Mouse (Mus musculus) small intestine, adult 2 months (tissue): ENCODE measurements around the gene Rfx4. TPM values are rescaled to one million over a fixed set of nuclear protein-coding genes. Genes with fewer than 3 reads are reported as not detected.

ENCODE experiments used
- H3K27ac ChIP-seq: fragments of 200-500 bp; 2 replicates; pipeline ENCODE4 v1.5.1; 2012; ENCODE audit warnings: low read depth, low read length, control low read depth, inconsistent platforms; ENCODE audit not compliant: insufficient read depth
- H3K27me3 ChIP-seq: fragments of 200-500 bp; 2 replicates; pipeline ENCODE4 v1.6.1; 2012; ENCODE audit warnings: mild to moderate bottlenecking, moderate library complexity, low read length, inconsistent platforms; ENCODE audit not compliant: control insufficient read depth, insufficient read depth
- H3K36me3 ChIP-seq: fragments of 200-500 bp; 2 replicates; pipeline ENCODE4 v1.6.1; 2012; ENCODE audit warnings: mild to moderate bottlenecking, low read length, control low read depth, inconsistent platforms; ENCODE audit not compliant: control insufficient read depth, insufficient read depth
- H3K4me1 ChIP-seq: fragments of 200-500 bp; 2 replicates; pipeline ENCODE4 v1.6.1; 2012; ENCODE audit warnings: low read length, inconsistent platforms, mixed read lengths; ENCODE audit not compliant: control insufficient read depth, insufficient read depth, insufficient read length
- H3K4me3 ChIP-seq: fragments of 200-500 bp; 2 replicates; pipeline ENCODE4 v1.5.1; 2012; ENCODE audit warnings: low read depth, mild to moderate bottlenecking, control low read depth, inconsistent platforms, low read length, moderate library complexity
- CTCF ChIP-seq: fragments of 200-500 bp; IDR thresholded peaks from 2 replicates; pipeline ENCODE4 v1.5.1; 2012; ENCODE audit warnings: low read depth, mild to moderate bottlenecking, control low read depth, inconsistent platforms, low read length, moderate library complexity, mixed read lengths; ENCODE audit not compliant: insufficient replicate concordance, insufficient read length; ENCODE audit errors: extremely low read depth
- POLR2A ChIP-seq: fragments of 200-500 bp; IDR thresholded peaks from 2 replicates; pipeline ENCODE4 v1.6.1; 2012; ENCODE audit warnings: low read depth, mild to moderate bottlenecking, control low read depth, inconsistent platforms, low read length, moderate library complexity
- WGBS: fragments of 180-500 bp; shearing (Covaris S2); methylation state at CpG from one replicate; pipeline ENCODE4 v1.1.7; 2018; 5-methylcytosine and 5-hydroxymethylcytosine counted together
- polyA plus RNA-seq: library from polyadenylated mRNA; depleted of rRNA; stranded (reverse); fragments of >200 nt; gene quantifications from 2 replicates; pipeline ENCODE4 v1.2.3, GENCODE M21; 2012

The Rfx4 gene
- polyA plus RNA-seq, 1 experiment, result not detected

DNA sequence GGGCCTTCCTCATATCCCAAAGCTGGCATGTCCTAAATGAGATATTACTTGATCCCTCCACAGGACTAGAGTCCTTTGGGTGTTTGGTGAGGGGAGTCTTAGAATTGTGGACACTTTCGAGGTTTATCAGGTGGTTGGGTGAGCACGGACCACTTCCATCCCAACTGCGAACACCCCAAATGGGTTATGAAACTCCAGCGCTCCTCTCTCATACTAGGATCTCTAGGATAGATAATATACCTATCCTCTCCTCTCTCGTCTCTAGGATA, 2.3 kb downstream of the Rfx4 start:
- H3K27me3 ChIP-seq, result peaks cover 74% of the 10 kb centered on the region
- WGBS, result 24% methylated on average over 5 of the region's 5 CpGs

DNA sequence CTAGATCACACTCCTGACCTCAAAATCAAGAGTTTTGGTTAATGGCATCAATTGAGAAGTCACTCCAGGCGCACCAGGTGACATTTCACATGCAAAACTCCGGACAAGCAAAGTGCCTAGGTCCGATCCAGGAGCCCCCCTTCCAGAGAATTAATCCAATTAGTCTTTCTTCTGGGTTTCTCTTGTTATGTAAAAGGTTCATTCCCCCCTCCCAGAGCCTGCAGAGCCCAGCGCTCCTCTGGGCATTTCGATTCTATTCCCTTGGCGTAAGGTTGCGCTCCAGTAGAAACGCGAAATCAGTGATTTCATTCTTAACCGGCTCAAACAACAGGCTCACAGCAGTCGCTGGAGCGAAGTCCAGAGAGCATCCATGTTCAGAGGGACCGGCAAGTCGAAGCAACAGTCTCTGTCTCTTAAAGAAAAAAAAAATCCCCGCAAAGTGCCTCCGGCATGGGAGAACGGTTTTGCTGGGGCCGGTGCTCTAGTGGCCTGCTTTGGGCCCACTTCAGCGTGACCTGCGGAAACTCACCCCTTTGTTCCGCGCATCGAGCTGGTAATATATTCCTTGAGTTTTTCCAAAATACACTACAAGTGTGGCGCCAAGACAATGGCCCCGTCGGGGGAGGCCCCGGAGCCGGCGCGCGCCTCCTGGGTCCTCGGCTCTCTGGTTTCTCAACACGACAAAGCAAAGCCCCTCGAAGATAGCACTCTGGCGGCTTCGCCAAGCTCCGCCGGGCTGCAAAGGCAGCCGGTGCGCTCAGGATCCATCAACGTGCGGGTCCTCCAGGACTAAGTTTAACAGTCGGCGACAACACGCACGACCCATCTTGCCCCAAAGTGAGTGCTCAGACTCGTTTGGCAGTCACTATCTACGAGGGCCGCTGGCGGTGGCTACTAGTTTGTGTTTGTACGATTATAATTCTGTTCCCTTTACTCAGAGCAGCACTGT, 2.9 kb downstream of the Rfx4 start:
- Histone ChIP-seq H3K36me3 (no peaks in the 10 kb centered on the region), H3K27me3 (peaks cover 73% of the 10 kb centered on the region), H3K4me1 (peaks cover 14% of the 10 kb centered on the region), H3K27ac (no peak overlapping the region), H3K4me3 (peak overlapping the region; percentile 34)
- TF ChIP-seq POLR2A, result no peak
- TF ChIP-seq CTCF, result no peak
- 5% methylated on average over 51 of the region's 51 CpGs for WGBS

More for the DNA sequence above, 2.3 kb downstream of the Rfx4 start:
- H3K27ac ChIP-seq, result no peak overlapping the region
- no peak overlapping the region for H3K4me3 ChIP-seq
- TF ChIP-seq CTCF, result no peak
- TF ChIP-seq POLR2A, result no peak
- no peaks in the 10 kb centered on the region for H3K36me3 ChIP-seq
- peaks cover 14% of the 10 kb centered on the region for H3K4me1 ChIP-seq

DNA sequence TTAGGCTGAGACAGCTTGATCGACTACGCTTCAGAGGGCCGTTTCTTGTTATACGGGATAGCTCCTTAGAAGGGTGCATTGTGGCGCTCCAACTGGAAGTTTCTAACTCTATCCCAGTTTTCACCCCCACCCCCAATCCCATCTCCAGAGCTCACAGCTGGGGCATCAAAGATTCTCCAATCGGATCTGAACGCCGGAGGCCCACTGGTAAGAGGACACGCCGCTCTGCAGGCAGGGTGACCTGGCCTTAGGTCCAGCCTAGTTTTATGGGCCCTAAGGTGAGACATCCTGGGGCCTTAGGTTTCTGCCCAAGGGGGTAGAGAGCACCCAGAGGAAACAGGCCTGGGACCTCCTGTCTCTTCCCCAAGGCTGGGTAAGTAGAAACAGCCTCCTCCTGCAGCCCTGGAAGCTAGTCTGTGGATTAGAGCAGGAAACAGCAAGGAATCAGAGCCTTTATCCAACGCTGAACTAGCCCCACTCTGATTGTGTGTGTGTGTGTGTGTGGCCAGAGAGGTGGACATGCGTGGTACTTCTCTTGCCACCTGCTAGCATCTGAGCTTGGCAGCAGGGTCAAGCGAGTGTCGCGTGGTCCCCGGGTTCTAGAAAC, 3.8 kb downstream of the Rfx4 start:
- TF ChIP-seq CTCF (no peak), POLR2A (no peak)
- Histone ChIP-seq H3K27ac (no peak overlapping the region), H3K4me3 (no peak overlapping the region), H3K36me3 (no peaks in the 10 kb centered on the region), H3K4me1 (peaks cover 13% of the 10 kb centered on the region), H3K27me3 (peaks cover 65% of the 10 kb centered on the region)
- 16% methylated on average over 16 of the region's 16 CpGs for WGBS

DNA sequence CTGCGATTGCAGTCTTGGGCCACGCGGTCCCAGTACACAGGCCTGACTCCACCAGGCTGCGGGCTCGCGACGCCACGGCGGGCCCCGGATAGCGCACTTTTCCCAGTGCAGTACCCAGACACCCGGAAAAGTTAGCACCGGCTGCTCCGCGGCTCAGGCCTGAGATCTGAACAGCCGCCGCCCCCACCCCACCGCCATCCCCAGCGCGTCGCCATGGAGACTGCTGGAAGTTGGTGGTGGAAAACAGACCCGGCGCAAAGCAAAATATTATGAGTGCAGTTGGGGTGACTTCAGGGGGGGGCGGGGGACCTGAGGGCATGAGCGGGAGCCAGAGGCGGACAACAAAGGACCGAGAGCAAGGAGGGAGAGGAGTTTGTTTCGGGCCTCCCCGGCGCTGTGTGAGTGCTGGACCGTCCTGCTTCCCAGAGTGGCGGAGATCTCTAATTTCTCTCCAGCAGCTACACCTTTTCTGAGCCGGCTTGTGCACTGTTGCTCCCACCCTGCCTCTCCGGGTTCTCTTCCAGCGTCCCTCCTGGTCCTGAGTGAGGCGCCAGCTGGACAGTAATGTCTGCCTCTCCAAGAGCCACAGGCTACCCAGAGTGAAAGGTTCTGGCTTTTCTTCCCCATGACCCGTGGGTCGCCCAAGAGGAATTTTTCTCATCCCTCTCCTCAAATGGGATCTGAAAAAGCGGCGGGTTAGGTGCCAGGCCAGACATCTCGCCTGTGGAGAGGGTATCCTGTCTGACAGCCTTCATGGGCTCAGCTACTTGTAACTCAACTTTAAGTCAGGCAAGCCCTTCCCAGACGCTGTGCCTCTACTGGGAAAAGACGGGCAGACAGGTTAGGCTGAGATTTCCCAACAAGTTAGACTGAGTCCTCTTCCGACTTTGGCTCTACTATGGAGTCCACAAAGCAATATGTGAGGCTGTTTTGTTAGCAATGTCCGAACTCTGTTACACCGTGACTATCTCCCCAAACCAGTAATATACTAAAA, 4.6 kb downstream of the Rfx4 start:
- TF ChIP-seq CTCF, result no peak
- no peak for TF ChIP-seq POLR2A
- Histone ChIP-seq H3K4me1 (peaks cover 11% of the 10 kb centered on the region), H3K36me3 (no peaks in the 10 kb centered on the region), H3K27me3 (peaks cover 57% of the 10 kb centered on the region), H3K4me3 (no peak overlapping the region), H3K27ac (no peak overlapping the region)
- 11% methylated on average over 46 of the region's 46 CpGs for WGBS

DNA sequence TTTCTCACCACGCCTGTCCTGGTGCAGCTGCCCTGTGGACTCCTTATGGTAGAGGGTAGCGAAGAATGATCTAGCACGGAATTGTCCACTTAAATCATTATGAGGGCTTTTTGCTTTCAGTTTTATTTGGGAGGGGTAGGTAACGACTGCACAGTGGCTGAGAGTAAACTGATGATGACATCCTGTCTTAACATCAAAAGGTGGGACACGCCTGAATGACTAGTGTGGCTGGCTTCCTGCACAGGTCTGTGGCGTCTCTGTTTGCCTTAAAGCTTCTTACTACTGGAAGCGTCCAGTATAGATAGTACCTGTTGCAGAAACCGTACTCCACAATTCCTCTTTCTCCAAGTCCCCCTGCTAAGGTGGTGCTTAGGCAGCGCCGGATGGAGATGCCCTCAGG, 12.9 kb downstream of the Rfx4 start:
- WGBS, result 60% methylated on average over 10 of the region's 10 CpGs
- H3K4me1 ChIP-seq, result no peaks in the 10 kb centered on the region
- TF ChIP-seq CTCF (no peak), POLR2A (no peak)
- no peaks in the 10 kb centered on the region for H3K27me3 ChIP-seq
- H3K4me3 ChIP-seq, result no peak overlapping the region
- H3K27ac ChIP-seq, result no peak overlapping the region
- no peaks in the 10 kb centered on the region for H3K36me3 ChIP-seq

DNA sequence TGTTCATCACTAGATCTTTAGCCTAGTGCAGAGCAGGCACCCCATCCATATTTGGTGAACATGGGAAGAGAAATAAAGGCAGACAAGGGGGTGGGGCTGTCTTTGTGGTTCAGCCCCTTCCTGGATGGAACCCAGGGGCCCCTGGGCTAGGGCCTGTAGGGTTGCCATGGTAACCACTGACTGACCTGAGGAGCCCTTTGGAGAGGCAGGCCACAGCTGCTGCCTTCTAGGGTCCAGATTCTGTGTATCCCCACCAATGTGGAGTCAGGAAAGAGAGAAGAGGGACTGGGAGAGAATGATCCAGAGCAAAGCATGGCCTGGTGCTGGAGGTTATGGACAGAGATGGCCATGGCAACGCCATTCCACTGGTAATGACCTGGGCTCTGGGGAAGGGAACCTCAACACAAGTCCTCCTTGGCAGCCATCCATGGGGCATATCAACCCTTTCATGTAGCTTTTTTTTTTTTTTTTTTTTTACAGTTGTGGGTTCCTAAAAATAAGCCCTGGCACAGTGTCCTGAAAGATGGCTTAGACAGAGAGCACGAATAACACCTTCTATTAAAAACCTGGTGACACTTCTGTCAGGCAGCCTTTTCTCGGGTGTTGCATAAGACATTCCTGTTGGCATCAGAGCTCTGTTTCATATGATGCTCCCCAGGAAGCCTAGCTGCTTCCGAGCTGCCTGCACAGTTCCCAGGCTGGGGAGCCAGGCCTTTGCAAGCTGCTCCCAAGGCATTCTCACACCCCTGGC, 16.7 kb downstream of the Rfx4 start:
- Histone ChIP-seq H3K27me3 (no peaks in the 10 kb centered on the region), H3K4me3 (no peak overlapping the region), H3K4me1 (no peaks in the 10 kb centered on the region), H3K27ac (no peak overlapping the region), H3K36me3 (no peaks in the 10 kb centered on the region)
- no peak for TF ChIP-seq CTCF
- TF ChIP-seq POLR2A, result no peak
- WGBS, result 73% methylated on average over 4 of the region's 4 CpGs
